Mouse (Mus musculus) testis, adult 2 months (tissue): ENCODE measurements around the gene Macc1.

Experiments used
- CTCF ChIP-seq: fragments of 200-500 bp; IDR thresholded peaks from 2 replicates; pipeline ENCODE4 v1.5.1; 2012; ENCODE audit warnings: low read depth, mild to moderate bottlenecking, inconsistent platforms, low read length, moderate library complexity; ENCODE audit not compliant: control insufficient read depth, insufficient read depth, insufficient replicate concordance
- POLR2A ChIP-seq: fragments of 200-500 bp; IDR thresholded peaks from 2 replicates; pipeline ENCODE4 v1.6.1; 2012; ENCODE audit warnings: low read depth, mild to moderate bottlenecking, inconsistent platforms, low read length, moderate library complexity; ENCODE audit not compliant: control insufficient read depth

DNA sequence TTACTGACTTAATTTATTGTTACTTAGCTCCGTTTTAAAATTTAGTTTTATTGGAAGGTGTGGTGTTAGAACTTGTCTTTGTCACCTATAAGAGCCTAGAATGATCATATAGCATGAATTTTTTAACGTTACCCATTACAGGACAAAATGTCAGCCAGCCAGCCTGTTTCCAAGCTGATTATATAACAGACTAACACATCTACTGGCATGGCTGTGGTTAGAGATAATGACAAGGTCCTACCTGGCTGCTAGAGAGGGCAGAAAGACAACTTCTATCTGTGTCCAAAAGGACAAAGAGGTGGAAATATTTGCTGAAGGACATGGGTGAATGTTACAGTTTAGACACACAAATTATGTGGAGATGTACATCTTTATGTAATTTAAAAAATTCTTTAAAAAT, 101.8 kb downstream of the Macc1 start:
- no peak for TF ChIP-seq CTCF
- TF ChIP-seq POLR2A: no peak
